Mouse (Mus musculus) liver, embryonic 14.5 days (tissue): Measurements from ENCODE around the gene Eif4a1. TPM values are rescaled to one million over a fixed set of nuclear protein-coding genes. Genes with fewer than 3 reads are reported as not detected.
A peak's percentile ranks its signal among the peaks of the same experiment; 100 is the strongest.

Experiments used
- ATAC-seq: fragments of 200-750 bp; cut with Nextera tagmentation; 2 replicates; pipeline ENCODE4 v1.8.0; 2017; ENCODE audit warnings: moderate number of reproducible peaks, mild to moderate bottlenecking, moderate library complexity; ENCODE audit not compliant: insufficient read depth
- DNase-seq, 3 experiments: peaks; one replicate each; pipeline ENCODE4 v3.0.0-alpha.2; 2012 to 2013; ENCODE audit warnings: low read depth in 3 of 3, low spot score in 3 of 3
- H3K27ac ChIP-seq: fragments of 300-500 bp; sonication (generic); 2 replicates; pipeline ENCODE4 v1.5.1; 2014; ENCODE audit warnings: moderate library complexity, mild to moderate bottlenecking, control low read depth, inconsistent platforms
- H3K27me3 ChIP-seq: fragments of 300-500 bp; sonication (generic); 2 replicates; pipeline ENCODE4 v1.6.1; 2014; ENCODE audit warnings: mild to moderate bottlenecking, low read length, moderate library complexity; ENCODE audit not compliant: control insufficient read depth, insufficient read depth
- H3K36me3 ChIP-seq: fragments of 300-500 bp; sonication (generic); replicated peaks from 2 replicates; pipeline ENCODE4 v1.6.1; 2014; ENCODE audit warnings: low read depth; ENCODE audit not compliant: control insufficient read depth, insufficient read depth
- H3K4me1 ChIP-seq, 2 experiments: fragments of 200-500 bp in 1 of 2; fragments of 300-500 bp in 1 of 2; sonication (generic) in 1 of 2; replicated peaks; 2 replicates each; pipeline ENCODE4 v1.6.1; 2012 to 2014; ENCODE audit warnings: antibody characterized with exemption in 1 of 2, inconsistent platforms in 1 of 2, low read length in 1 of 2; ENCODE audit not compliant: control insufficient read depth in 2 of 2, insufficient read depth in 2 of 2
- H3K4me2 ChIP-seq: fragments of 300-500 bp; sonication (generic); 2 replicates; pipeline ENCODE4 v1.6.1; 2014; ENCODE audit warnings: low read depth, mild to moderate bottlenecking, control low read depth, moderate library complexity
- H3K4me3 ChIP-seq, 2 experiments: fragments of 200-500 bp in 1 of 2; fragments of 300-500 bp in 1 of 2; sonication (generic) in 1 of 2; 2 replicates each; pipeline ENCODE4 v1.5.1; 2012 to 2014; ENCODE audit warnings: low read depth in 2 of 2, low read length in 2 of 2, mild to moderate bottlenecking in 2 of 2, control low read depth in 1 of 2, inconsistent platforms in 1 of 2, moderate library complexity in 1 of 2; ENCODE audit not compliant: insufficient read depth in 1 of 2
- H3K9ac ChIP-seq: fragments of 300-500 bp; sonication (generic); replicated peaks from 2 replicates; pipeline ENCODE4 v1.6.1; 2014; ENCODE audit warnings: mild to moderate bottlenecking, control low read depth, moderate library complexity
- H3K9me3 ChIP-seq: fragments of 300-500 bp; sonication (generic); 2 replicates; pipeline ENCODE4 v1.6.1; 2016; ENCODE audit warnings: low read length, mixed read lengths; ENCODE audit not compliant: control insufficient read depth
- CTCF ChIP-seq: IDR thresholded peaks from 2 replicates; pipeline ENCODE4 v1.5.1; 2016; ENCODE audit warnings: antibody characterized with exemption, low read depth, control low read depth
- EP300 ChIP-seq: IDR thresholded peaks from 2 replicates; pipeline ENCODE4 v1.6.1; 2016; ENCODE audit warnings: antibody characterized with exemption, low read depth
- WGBS: fragments of 180-500 bp; shearing (Covaris S2); extraction: QIAGEN DNeasy Blood & Tissue Kit; methylation state at CpG from one replicate; pipeline ENCODE4 v1.1.7; 2014; ENCODE audit not compliant: insufficient replicate concordance; 5-methylcytosine and 5-hydroxymethylcytosine counted together
- polyA plus RNA-seq, 2 experiments: library from polyadenylated mRNA; depleted of rRNA in 1 of 2; stranded (reverse) in 1 of 2; unstranded in 1 of 2; fragments of >200 nt; fragmentation: Nextera tagmentation in 1 of 2; extraction: Ambion mirVana in 1 of 2; gene quantifications; 2 replicates each; pipeline versions ENCODE4 v1.2.1 to v1.2.3; 2012 to 2014

The Eif4a1 gene
- polyA plus RNA-seq (2012; rRNA removed) (312 and 420 TPM in 2 replicates), polyA plus RNA-seq (2014; fragmentation: Nextera tagmentation; extraction: Ambion mirVana) (316 TPM in 2 replicates)

DNA sequence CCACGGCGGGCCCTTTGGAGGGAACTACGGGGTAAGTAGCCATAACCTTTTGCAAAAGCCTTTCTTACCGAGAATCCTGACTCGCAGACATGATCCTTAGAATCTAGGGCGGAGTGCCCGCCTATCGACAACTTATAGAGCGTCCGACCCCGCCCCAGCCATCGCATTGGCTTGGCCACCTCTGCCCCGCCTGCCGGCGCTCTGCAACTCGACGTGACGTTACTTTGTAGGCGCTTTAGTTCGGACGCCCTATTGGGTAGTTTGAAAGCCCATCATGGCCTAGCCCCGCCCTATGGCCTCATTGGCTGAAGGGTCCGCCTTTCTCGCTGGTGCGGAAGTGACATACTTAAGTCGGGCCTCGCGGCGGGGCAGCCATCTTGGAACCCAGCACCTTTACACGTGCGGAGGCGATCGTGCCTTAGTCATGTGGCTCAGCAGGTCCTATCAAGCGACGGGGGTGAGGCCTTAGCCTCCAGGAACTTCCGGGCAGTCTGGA, at the start of gene Eif4a1:
TSS of gene Eif4a1 (minus strand) at position 213 of the 496 bp plus-strand sequence.
- WGBS: under 1% methylated on average over 36 of the region's 36 CpGs

GRCm38 (mm10) chr11:69720852-69721251, 48.6 kb upstream of the Eif4a1 start:
- TF ChIP-seq CTCF (no peak), EP300 (no peak)
- Histone ChIP-seq H3K9ac (no peak overlapping the region), H3K36me3 (no peaks in the 10 kb centered on the region), H3K4me3 (no peak overlapping the region), H3K4me2 (no peak overlapping the region), H3K9me3 (peaks cover 3% of the 10 kb centered on the region; the same call in 1 of the 2 replicates), H3K27ac (no peak overlapping the region), H3K4me1 (peaks cover 23 to 26% of the 10 kb centered on the region in 2 experiments), H3K27me3 (no peaks in the 10 kb centered on the region)
- ATAC-seq: no peak
- WGBS: 69% methylated on average over 6 of the region's 6 CpGs
- DNase-seq: no peak

More for the DNA sequence above, at the start of gene Eif4a1:
- Histone ChIP-seq H3K4me3 (peak within 1 kb of the TSS; percentile 77 to 94), H3K9ac (peak within 1 kb of the TSS; percentile 99), H3K4me2 (peak within 1 kb of the TSS; percentile 97), H3K4me1 (peaks cover 13 to 17% of the 10 kb centered on the region in 2 experiments), H3K36me3 (peaks cover 63% of the 10 kb centered on the region), H3K27me3 (no peaks in the 10 kb centered on the region), H3K27ac (peak within 1 kb of the TSS; percentile 97), H3K9me3 (no peaks in the 10 kb centered on the region)
- DNase-seq: peak; percentile 100
- ATAC-seq: peak; percentile 95
- TF ChIP-seq EP300 (no peak), CTCF (0 out of 2 replicates have a peak, but pooled peaks have one; percentile 27)

GRCm38 (mm10) chr11:69719423-69719822, 47.2 kb upstream of the Eif4a1 start:
- Histone ChIP-seq H3K4me3 (no peak overlapping the region), H3K36me3 (no peaks in the 10 kb centered on the region), H3K27ac (peak overlapping the region; percentile 58), H3K9me3 (no peaks in the 10 kb centered on the region), H3K27me3 (no peaks in the 10 kb centered on the region), H3K4me1 (peaks cover 23 to 26% of the 10 kb centered on the region in 2 experiments), H3K4me2 (no peak overlapping the region), H3K9ac (no peak overlapping the region)
- WGBS: 66% methylated on average over 6 of the region's 6 CpGs
- no peak for ATAC-seq
- no peak for DNase-seq
- TF ChIP-seq EP300 (no peak), CTCF (peak; percentile 57)

- Histone ChIP-seq H3K4me2 (peak overlapping the region; percentile 52), H3K27me3 (no peaks in the 10 kb centered on the region), H3K27ac (peak overlapping the region; percentile 58), H3K9me3 (no peaks in the 10 kb centered on the region), H3K4me1 (peaks cover 23 to 26% of the 10 kb centered on the region in 2 experiments), H3K4me3 (peak overlapping the region in 1 of 2 experiments; percentile 10; a peak in 1 of 4 replicates), H3K9ac (peak overlapping the region; percentile 31), H3K36me3 (no peaks in the 10 kb centered on the region)
- peak; percentile 90 for ATAC-seq
- DNase-seq: peak; percentile 67 to 72 (median 68)
- WGBS: 24% methylated on average over 15 of the region's 15 CpGs
- TF ChIP-seq CTCF (no peak), EP300 (peak; percentile 62)
Observed at GRCm38 (mm10) chr11:69718661-69719060, 46.4 kb upstream of the Eif4a1 start.

DNA sequence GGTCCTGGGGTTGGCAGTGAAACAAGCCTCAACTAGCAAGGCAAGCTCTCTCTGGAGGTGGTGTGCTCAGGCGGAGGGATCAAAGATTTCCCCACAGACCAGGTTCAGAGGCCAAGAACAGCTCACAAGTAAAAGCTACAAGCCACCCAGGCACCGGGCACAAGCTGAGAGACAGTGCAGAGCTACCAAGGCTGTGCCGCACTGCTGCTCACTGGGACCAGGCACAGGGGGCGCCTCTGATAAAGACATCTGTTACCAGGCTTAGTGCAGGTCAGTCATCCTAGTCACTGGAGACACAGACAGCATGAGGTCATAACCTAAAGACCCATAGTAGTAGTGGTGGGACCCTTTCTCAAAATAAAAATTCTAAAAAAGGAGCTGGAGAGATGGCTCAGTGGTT, 44.7 kb upstream of the Eif4a1 start:
- TF ChIP-seq EP300 (no peak), CTCF (peak; percentile 42)
- Histone ChIP-seq H3K4me1 (peaks cover 23% of the 10 kb centered on the region in 2 experiments), H3K36me3 (no peaks in the 10 kb centered on the region), H3K9me3 (no peaks in the 10 kb centered on the region), H3K27ac (no peak overlapping the region), H3K4me3 (no peak overlapping the region), H3K9ac (no peak overlapping the region), H3K4me2 (no peak overlapping the region), H3K27me3 (no peaks in the 10 kb centered on the region)
- ATAC-seq: no peak
- 56% methylated on average over 4 of the region's 4 CpGs for WGBS
- no peak for DNase-seq
